Mouse (Mus musculus) erythroblast, embryonic 14.5 days (primary cell): ENCODE results near the gene Ptcra.

Experiments
- GATA1 ChIP-seq: IDR thresholded peaks from 2 replicates; pipeline ENCODE4 v1.6.1; 2012; ENCODE audit warnings: low read length, inconsistent platforms, mixed read lengths
- TAL1 ChIP-seq: IDR thresholded peaks from 3 replicates; pipeline ENCODE4 v1.6.1; 2012; ENCODE audit warnings: low read length, inconsistent platforms, mixed read lengths

- TF ChIP-seq TAL1 (no peak), GATA1 (no peak)
Observed at GRCm38 (mm10) chr17:46758753-46759152, 4.8 kb downstream of the Ptcra start.
